In genomic region chr9:108566815-108567776, GRCm38 (mm10) we compare ENCODE assay signal across 8 mouse cellular contexts. TPM values are rescaled to one million over a fixed set of nuclear protein-coding genes. Genes with fewer than 3 reads are reported as not detected.
DNase-seq lines count a peak whose midpoint lies in the region; ATAC-seq and TF ChIP-seq lines count a peak whose summit lies in the region.

TSS of gene Ndufaf3 (minus strand) at chr9:108567434.

- intact Hi-C loops in heart, postnatal 36 days (cut with DNase I), result loop anchor here (1.0 kb wide), 1 partner anchor 82 kb away; the partner anchor contains the start of gene Arih2

- no peaks in the 10 kb centered on the region for H3K9me3 ChIP-seq in G1E (replicated peaks)
- H3K9me3 ChIP-seq in forebrain, embryonic 16.5 days (ENCODE audit: control insufficient read depth, low read length), result no peaks in the 10 kb centered on the region
- H3K9me3 ChIP-seq in lung, embryonic 15.5 days, result no peaks in the 10 kb centered on the region

- H3K4me3 ChIP-seq in G1E (ENCODE audit: low read depth, low read length), result peak within 1 kb of the TSS; percentile 90
- peak within 1 kb of the TSS; percentile 64 for H3K4me3 ChIP-seq in forebrain, embryonic 16.5 days (replicated peaks; ENCODE audit: low read length)
- H3K4me3 ChIP-seq in lung, embryonic 15.5 days, result peak within 1 kb of the TSS; percentile 89

- peaks cover 72% of the 10 kb centered on the region for H3K36me3 ChIP-seq in G1E (replicated peaks)
- H3K36me3 ChIP-seq in forebrain, embryonic 16.5 days (ENCODE audit: control insufficient read depth, insufficient read depth), result peaks cover 23% of the 10 kb centered on the region
- H3K36me3 ChIP-seq in lung, embryonic 15.5 days, result peaks cover 47% of the 10 kb centered on the region

- H3K27me3 ChIP-seq in G1E (ENCODE audit: insufficient read depth, low read length), result no peaks in the 10 kb centered on the region
- H3K27me3 ChIP-seq in forebrain, embryonic 16.5 days (replicated peaks; ENCODE audit: control insufficient read depth, insufficient read depth, low read length), result no peaks in the 10 kb centered on the region
- H3K27me3 ChIP-seq in lung, embryonic 15.5 days, result no peaks in the 10 kb centered on the region

- peaks cover 85% of the 10 kb centered on the region for H3K4me1 ChIP-seq in G1E (ENCODE audit: insufficient read depth, low read depth, low read length)
- peaks cover 38% of the 10 kb centered on the region for H3K4me1 ChIP-seq in forebrain, embryonic 16.5 days (replicated peaks; ENCODE audit: control insufficient read depth, insufficient read depth, low read length)
- peaks cover 37% of the 10 kb centered on the region for H3K4me1 ChIP-seq in lung, embryonic 15.5 days

- TF ChIP-seq CTCF in G1E (IDR thresholded peaks at IDR 0.05; ENCODE audit: low read depth, low read length), result peak; percentile 82

- ATAC-seq in G1E (ENCODE audit: extremely low read depth, insufficient number of reproducible peaks, low FRiP score, poor library complexity, severe bottlenecking), result peak; percentile 50
- peak; percentile 87 for ATAC-seq in forebrain, embryonic 16.5 days
- ATAC-seq in lung, embryonic 15.5 days (ENCODE audit: borderline replicate concordance, extremely low read depth, low FRiP score, low TSS enrichment), result peak; percentile 88

- H3K9ac ChIP-seq in forebrain, embryonic 16.5 days (replicated peaks; ENCODE audit: low read depth, low read length), result peak within 1 kb of the TSS; percentile 72
- H3K9ac ChIP-seq in lung, embryonic 15.5 days, result peak within 1 kb of the TSS; percentile 86

- H3K27ac ChIP-seq in forebrain, embryonic 16.5 days (ENCODE audit: low read length), result peak within 1 kb of the TSS; percentile 95
- H3K27ac ChIP-seq in lung, embryonic 15.5 days, result peak within 1 kb of the TSS; percentile 95

- DNase-seq in G1E (ENCODE audit: low spot score), result peak; percentile 91
- peak; percentile 97 for DNase-seq in cerebellum, adult 18-20 months
- peak; percentile 96 to 98 for DNase-seq in heart, postnatal 36 days
- peak; percentile 93 to 96 for DNase-seq in layer of hippocampus, adult 8-10 months (ENCODE audit: low spot score in 2 of 2)
- peak; percentile 94 for DNase-seq in ovary, adult 18-20 months (ENCODE audit: low spot score)
- peak; percentile 94 for DNase-seq in thymus, postnatal 0 days (ENCODE audit: low spot score)

- peak within 1 kb of the TSS; percentile 84 for H3K4me2 ChIP-seq in forebrain, embryonic 16.5 days (ENCODE audit: low read length)
- H3K4me2 ChIP-seq in lung, embryonic 15.5 days, result peak within 1 kb of the TSS; percentile 93

- under 1% methylated on average over 73 of the region's 73 CpGs for WGBS in forebrain, embryonic 16.5 days
- under 1% methylated on average over 73 of the region's 73 CpGs for WGBS in lung, embryonic 15.5 days

RNA-seq across cellular contexts. Expression of gene Ndufaf3, which starts in this region (rescaled TPM):
- total RNA-seq in G1E (2014; fragmentation: Nextera tagmentation) (25.6 and 31.8 TPM in 2 replicates), G1E (2017) (16.9 and 29.4 TPM in 2 replicates)
- 11.7 and 17.7 TPM in 2 replicates for polyA plus RNA-seq in G1E (2012)
- polyA plus RNA-seq in forebrain, embryonic 16.5 days (2015; fragmentation: Nextera tagmentation; extraction: Ambion mirVana), result 68.9 and 77.4 TPM in 2 replicates
- 10 to 100 TPM; 69.2 to 76.5 TPM for total RNA-seq in heart, postnatal 36 days (2021)
- 10 to 100 TPM; 63.7 to 73.3 (median 70.0) TPM for total RNA-seq in layer of hippocampus, adult 8-10 months (2022)
- 49.2 and 49.4 TPM in 2 replicates for polyA plus RNA-seq in lung, embryonic 15.5 days (2015; fragmentation: Nextera tagmentation; extraction: Ambion mirVana)
- polyA plus RNA-seq in thymus, postnatal 0 days (2015; fragmentation: Nextera tagmentation; extraction: Ambion mirVana), result 96.1 and 101 TPM in 2 replicates

Comparison
In these comparisons a context has a peak if more than half of its experiments do, and no peak if none do; other contexts are left out.
1. Peak in every context shown above with its lines: DNase-seq, ATAC-seq, H3K4me3 ChIP-seq and H3K27ac ChIP-seq.